8 mouse cellular contexts compared by ENCODE assay signal in the genomic region with DNA sequence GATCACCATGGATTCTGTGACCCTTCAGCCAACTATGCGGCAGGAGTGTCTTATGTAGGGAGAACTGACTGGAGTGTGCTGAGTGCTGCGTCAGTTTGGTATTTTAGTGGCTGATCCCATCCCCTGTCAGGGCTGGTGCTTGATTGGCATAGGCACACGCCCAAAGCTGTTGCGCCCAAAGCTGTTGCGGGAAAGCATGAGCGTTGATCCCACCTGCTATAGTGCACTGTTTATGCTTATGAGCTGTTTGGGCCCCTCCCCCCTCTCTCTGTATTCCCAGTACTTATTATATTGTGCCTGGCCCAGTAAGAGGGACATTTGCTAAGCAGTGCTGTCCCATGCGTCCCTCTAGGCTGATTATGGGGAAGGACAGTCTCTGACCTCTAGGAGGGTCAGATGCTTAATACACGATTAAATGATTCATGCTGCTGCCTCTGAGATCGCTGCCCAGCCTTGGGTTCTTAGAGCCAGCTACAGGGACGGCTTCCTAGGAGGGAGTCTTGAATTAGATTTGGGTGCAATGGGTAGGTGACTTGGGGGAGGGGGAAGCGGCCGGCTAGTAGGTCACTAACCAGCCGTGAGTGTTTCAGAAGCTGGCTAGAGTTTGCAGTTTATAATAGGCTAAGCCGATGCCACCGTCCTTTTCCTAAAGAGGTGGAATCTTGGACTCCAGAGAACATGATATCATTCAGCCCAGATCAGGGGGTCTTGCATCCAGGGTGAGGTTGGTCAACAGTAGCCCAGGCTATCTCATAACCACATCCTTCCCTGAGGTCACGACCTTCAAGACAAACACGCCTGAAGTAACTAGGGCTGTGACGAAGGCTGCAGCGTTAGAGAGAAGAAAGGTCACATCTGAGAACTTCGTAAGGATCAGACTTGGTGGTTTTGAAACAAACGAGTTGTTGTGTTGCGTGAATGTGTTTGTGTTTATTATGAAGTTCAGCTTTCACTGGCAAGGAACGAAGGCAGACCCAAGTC. TPM values are rescaled to one million over a fixed set of nuclear protein-coding genes. Genes with fewer than 3 reads are reported as not detected.
A peak's percentile ranks its signal among the peaks of the same experiment; 100 is the strongest.
DNase-seq lines count a peak whose midpoint lies in the region; ATAC-seq and TF ChIP-seq lines count a peak whose summit lies in the region.

No protein-coding gene starts in this region.

- H3K9me3 ChIP-seq in heart, embryonic 13.5 days = no peaks in the 10 kb centered on the region
- no peaks in the 10 kb centered on the region for H3K9me3 ChIP-seq in G1E (replicated peaks)
- no peaks in the 10 kb centered on the region for H3K9me3 ChIP-seq in forebrain, embryonic 15.5 days
- H3K9me3 ChIP-seq in liver, postnatal 0 days (ENCODE audit: low read length) = no peaks in the 10 kb centered on the region

- no peaks in the 10 kb centered on the region for H3K27me3 ChIP-seq in heart, embryonic 13.5 days (replicated peaks)
- no peaks in the 10 kb centered on the region for H3K27me3 ChIP-seq in G1E (ENCODE audit: insufficient read depth, low read length)
- no peaks in the 10 kb centered on the region for H3K27me3 ChIP-seq in forebrain, embryonic 15.5 days
- no peaks in the 10 kb centered on the region for H3K27me3 ChIP-seq in liver, postnatal 0 days (ENCODE audit: insufficient read depth, low read length)

- H3K4me1 ChIP-seq in heart, embryonic 13.5 days = peaks cover 97% of the 10 kb centered on the region
- H3K4me1 ChIP-seq in G1E (ENCODE audit: insufficient read depth, low read depth, low read length) = peaks cover 97% of the 10 kb centered on the region
- H3K4me1 ChIP-seq in forebrain, embryonic 15.5 days = peaks cover 86% of the 10 kb centered on the region
- peaks cover 74% of the 10 kb centered on the region for H3K4me1 ChIP-seq in liver, postnatal 0 days (ENCODE audit: insufficient read depth)

- WGBS in heart, embryonic 13.5 days = 48% methylated on average over 23 of the region's 23 CpGs
- 47% methylated on average over 23 of the region's 23 CpGs for WGBS in forebrain, embryonic 15.5 days
- 45% methylated on average over 23 of the region's 23 CpGs for WGBS in liver, postnatal 0 days (ENCODE audit: insufficient replicate concordance)

- intact Hi-C loops in heart, postnatal 36 days (cut with DNase I) = no loop called here

- peak overlapping the region; percentile 39 for H3K4me2 ChIP-seq in heart, embryonic 13.5 days
- no peak overlapping the region for H3K4me2 ChIP-seq in forebrain, embryonic 15.5 days (replicated peaks)
- peak overlapping the region; percentile 10; the same call in 1 of the 2 replicates for H3K4me2 ChIP-seq in liver, postnatal 0 days (ENCODE audit: low read depth, low read length)

- no peak overlapping the region for H3K4me3 ChIP-seq in heart, embryonic 13.5 days
- H3K4me3 ChIP-seq in G1E (ENCODE audit: low read depth, low read length) = peak overlapping the region; percentile 49; the same call in 1 of the 2 replicates
- H3K4me3 ChIP-seq in forebrain, embryonic 15.5 days = no peak overlapping the region
- no peak overlapping the region for H3K4me3 ChIP-seq in liver, postnatal 0 days (ENCODE audit: low read depth, low read length)

- no peak for TF ChIP-seq CTCF in G1E (IDR thresholded peaks at IDR 0.05; ENCODE audit: low read depth, low read length)
- TF ChIP-seq CTCF in liver, postnatal 0 days (IDR thresholded peaks at IDR 0.05; ENCODE audit: low read depth) = no peak

- TF ChIP-seq EP300 in liver, postnatal 0 days (IDR thresholded peaks at IDR 0.05; ENCODE audit: low read depth) = no peak

- no peak for DNase-seq in heart, postnatal 36 days
- no peak for DNase-seq in G1E (ENCODE audit: low spot score)
- DNase-seq in liver, postnatal 0 days = no peak
- no peak for DNase-seq in gastrocnemius, postnatal 10 days
- DNase-seq in layer of hippocampus, postnatal 36 days = no peak

- H3K36me3 ChIP-seq in heart, embryonic 13.5 days = 0 out of 2 replicates have a peak, but pooled peaks cover under 1% of the 10 kb centered on the region
- peaks cover 83% of the 10 kb centered on the region for H3K36me3 ChIP-seq in G1E (replicated peaks)
- H3K36me3 ChIP-seq in forebrain, embryonic 15.5 days = no peaks in the 10 kb centered on the region
- H3K36me3 ChIP-seq in liver, postnatal 0 days (replicated peaks; ENCODE audit: insufficient read depth, low read length) = 0 out of 2 replicates have a peak, but pooled peaks cover 2% of the 10 kb centered on the region

- peak overlapping the region; percentile 84 for H3K27ac ChIP-seq in heart, embryonic 13.5 days (replicated peaks)
- H3K27ac ChIP-seq in forebrain, embryonic 15.5 days (replicated peaks) = peak overlapping the region; percentile 70
- H3K27ac ChIP-seq in liver, postnatal 0 days (ENCODE audit: low read depth) = peak overlapping the region; percentile 84

- ATAC-seq in heart, embryonic 13.5 days (ENCODE audit: extremely low read depth, insufficient number of reproducible peaks, low FRiP score, low TSS enrichment) = peak; percentile 4; the same call in 1 of the 2 replicates
- ATAC-seq in G1E (ENCODE audit: extremely low read depth, insufficient number of reproducible peaks, low FRiP score, poor library complexity, severe bottlenecking) = no peak
- peak; percentile 39; the same call in 1 of the 2 replicates for ATAC-seq in forebrain, embryonic 15.5 days (replicated peaks)
- ATAC-seq in liver, postnatal 0 days = 0 out of 2 replicates have a peak, but pooled peaks have one; percentile 13
- no peak for ATAC-seq in megakaryocyte progenitor cell, adult 5-6 weeks (replicated peaks; ENCODE audit: poor library complexity)

- peak overlapping the region; percentile 74 for H3K9ac ChIP-seq in heart, embryonic 13.5 days
- no peak overlapping the region for H3K9ac ChIP-seq in forebrain, embryonic 15.5 days (replicated peaks)
- H3K9ac ChIP-seq in liver, postnatal 0 days (replicated peaks) = peak overlapping the region; percentile 51

RNA-seq across cellular contexts. Expression of a gene that starts 25.7 kb away (rescaled TPM):
- 150 and 157 TPM in 2 replicates for polyA plus RNA-seq in heart, embryonic 13.5 days (2015; fragmentation: Nextera tagmentation; extraction: Ambion mirVana)
- 100 to 1,000 TPM; 206 to 209 TPM for total RNA-seq in heart, postnatal 36 days (2021)
- total RNA-seq in G1E (2014; fragmentation: Nextera tagmentation) (565 and 646 TPM in 2 replicates), G1E (2017) (481 and 765 TPM in 2 replicates)
- 246 and 734 TPM in 2 replicates for polyA plus RNA-seq in G1E (2012)
- polyA plus RNA-seq in forebrain, embryonic 15.5 days (2015; fragmentation: Nextera tagmentation; extraction: Ambion mirVana) = 168 and 174 TPM in 2 replicates
- 54.5 and 60.4 TPM in 2 replicates for polyA plus RNA-seq in liver, postnatal 0 days (2015; fragmentation: Nextera tagmentation; extraction: Ambion mirVana)
- 10 to 100 TPM; 85.7 to 96.6 TPM for total RNA-seq in gastrocnemius, postnatal 10 days (2021)
- total RNA-seq in megakaryocyte progenitor cell, adult 5-6 weeks (2015) = 308 and 417 TPM in 2 replicates
- total RNA-seq in megakaryocyte progenitor cell, adult 5-6 weeks (2017) = 646 and 851 TPM in 2 replicates
- 100 to 1,000 TPM; 334 to 351 TPM for total RNA-seq in layer of hippocampus, postnatal 36 days (2021)

Comparison
In these comparisons a context has a peak if more than half of its experiments do, and no peak if none do; other contexts are left out.
1. ATAC-seq: peak in heart, embryonic 13.5 days (single experiment), forebrain, embryonic 15.5 days (single experiment) and liver, postnatal 0 days (single experiment); none in G1E (single experiment) and megakaryocyte progenitor cell, adult 5-6 weeks (single experiment).
2. Peak in every context shown above with its lines, with median percentiles within 50 percentile points of each other: H3K27ac ChIP-seq.